Mouse (Mus musculus) testis, adult 2 months (tissue): ENCODE results near the gene Zfp467. TPM values are rescaled to one million over a fixed set of nuclear protein-coding genes. Genes with fewer than 3 reads are reported as not detected.

Experiments used
- H3K27ac ChIP-seq: fragments of 200-500 bp; 2 replicates; pipeline ENCODE4 v1.5.1; 2012; ENCODE audit warnings: low read depth, low read length; ENCODE audit not compliant: control insufficient read depth, insufficient read depth
- H3K27me3 ChIP-seq: fragments of 200-500 bp; 2 replicates; pipeline ENCODE4 v1.6.1; 2012; ENCODE audit warnings: mild to moderate bottlenecking, low read length, moderate library complexity; ENCODE audit not compliant: control insufficient read depth, insufficient read depth
- H3K36me3 ChIP-seq: fragments of 200-500 bp; 2 replicates; pipeline ENCODE4 v1.6.1; 2012; ENCODE audit warnings: mild to moderate bottlenecking, low read length; ENCODE audit not compliant: control insufficient read depth, insufficient read depth
- H3K4me1 ChIP-seq: fragments of 200-500 bp; 2 replicates; pipeline ENCODE4 v1.6.1; 2012; ENCODE audit warnings: low read length; ENCODE audit not compliant: control insufficient read depth, insufficient read depth
- H3K4me3 ChIP-seq: fragments of 200-500 bp; 2 replicates; pipeline ENCODE4 v1.5.1; 2012; ENCODE audit warnings: low read depth, mild to moderate bottlenecking, low read length, moderate library complexity, mixed read lengths; ENCODE audit not compliant: control insufficient read depth
- CTCF ChIP-seq: fragments of 200-500 bp; IDR thresholded peaks from 2 replicates; pipeline ENCODE4 v1.5.1; 2012; ENCODE audit warnings: low read depth, mild to moderate bottlenecking, inconsistent platforms, low read length, moderate library complexity; ENCODE audit not compliant: control insufficient read depth, insufficient read depth, insufficient replicate concordance
- POLR2A ChIP-seq: fragments of 200-500 bp; IDR thresholded peaks from 2 replicates; pipeline ENCODE4 v1.6.1; 2012; ENCODE audit warnings: low read depth, mild to moderate bottlenecking, inconsistent platforms, low read length, moderate library complexity; ENCODE audit not compliant: control insufficient read depth
- polyA plus RNA-seq: library from polyadenylated mRNA; depleted of rRNA; stranded (reverse); fragments of >200 nt; gene quantifications from 2 replicates; pipeline ENCODE4 v1.2.3, GENCODE M21; 2012

The Zfp467 gene
- polyA plus RNA-seq, 1 experiment = 1.4 TPM

GRCm38 (mm10) chr6:48430748-48431147, 14.9 kb downstream of the Zfp467 start:
- Histone ChIP-seq H3K27me3 (no peaks in the 10 kb centered on the region), H3K4me3 (no peak overlapping the region), H3K4me1 (no peaks in the 10 kb centered on the region), H3K36me3 (no peaks in the 10 kb centered on the region), H3K27ac (no peak overlapping the region)
- TF ChIP-seq CTCF = no peak

- TF ChIP-seq POLR2A (no peak), CTCF (no peak)
- no peaks in the 10 kb centered on the region for H3K36me3 ChIP-seq
- H3K4me1 ChIP-seq = no peaks in the 10 kb centered on the region
- no peaks in the 10 kb centered on the region for H3K27me3 ChIP-seq
- H3K4me3 ChIP-seq = no peak overlapping the region
- no peak overlapping the region for H3K27ac ChIP-seq
Measured at GRCm38 (mm10) chr6:48428769-48429557, 16.7 kb downstream of the Zfp467 start.

DNA sequence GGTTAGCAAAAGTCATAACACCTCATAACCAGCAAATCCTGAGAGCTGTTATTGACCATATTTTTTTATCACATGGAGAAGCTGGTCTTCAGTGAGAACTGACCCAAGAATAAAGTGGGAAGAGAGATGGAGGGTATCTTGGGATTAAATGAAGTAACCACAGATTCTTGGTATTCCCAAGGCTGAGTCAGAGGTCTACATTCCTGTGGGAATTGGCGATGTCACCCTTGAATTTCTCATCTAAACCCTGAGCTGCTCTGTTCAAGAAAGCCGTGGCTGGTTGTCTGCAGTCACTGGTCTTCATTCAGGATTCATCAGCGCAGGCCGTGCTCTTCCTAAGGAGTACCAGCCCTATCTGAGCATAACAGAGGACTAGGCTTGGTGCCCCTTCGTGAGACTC, 18.7 kb downstream of the Zfp467 start:
- Histone ChIP-seq H3K27me3 (no peaks in the 10 kb centered on the region), H3K36me3 (no peaks in the 10 kb centered on the region)

GRCm38 (mm10) chr6:48424074-48424473, 21.6 kb downstream of the Zfp467 start:
- no peak overlapping the region for H3K27ac ChIP-seq

More for the DNA sequence above, 18.7 kb downstream of the Zfp467 start:
- TF ChIP-seq POLR2A (no peak), CTCF (no peak)
- Histone ChIP-seq H3K4me3 (no peak overlapping the region), H3K27ac (no peak overlapping the region), H3K4me1 (no peaks in the 10 kb centered on the region)

DNA sequence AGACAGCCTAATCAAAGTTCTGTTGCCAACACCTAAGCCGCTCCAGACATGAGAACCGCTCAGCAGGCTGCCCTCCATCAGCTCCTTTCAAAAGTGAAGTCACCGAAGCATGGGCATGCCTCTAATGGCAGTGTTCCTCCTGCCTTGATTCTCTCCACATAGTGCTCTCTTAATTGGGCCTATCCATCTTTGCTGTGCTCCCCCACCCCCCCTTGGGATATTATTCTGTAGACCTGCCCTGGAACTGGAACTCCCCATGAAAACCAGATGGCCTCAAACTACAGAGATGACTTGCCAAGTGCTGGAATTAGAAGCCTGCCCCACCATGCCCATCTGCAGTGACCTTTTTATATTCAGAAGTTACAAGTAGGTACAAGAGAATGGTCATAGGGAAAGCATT, 22.3 kb downstream of the Zfp467 start:
- no peak overlapping the region for H3K4me3 ChIP-seq
- no peaks in the 10 kb centered on the region for H3K36me3 ChIP-seq
- H3K4me1 ChIP-seq = no peaks in the 10 kb centered on the region
- no peaks in the 10 kb centered on the region for H3K27me3 ChIP-seq
- no peak for TF ChIP-seq CTCF
- no peak for TF ChIP-seq POLR2A
- no peak overlapping the region for H3K27ac ChIP-seq

More at GRCm38 (mm10) chr6:48424074-48424473, 21.6 kb downstream of the Zfp467 start:
- no peaks in the 10 kb centered on the region for H3K27me3 ChIP-seq
- no peak for TF ChIP-seq POLR2A
- TF ChIP-seq CTCF = no peak
- H3K4me1 ChIP-seq = no peaks in the 10 kb centered on the region
- H3K36me3 ChIP-seq = no peaks in the 10 kb centered on the region
- no peak overlapping the region for H3K4me3 ChIP-seq

DNA sequence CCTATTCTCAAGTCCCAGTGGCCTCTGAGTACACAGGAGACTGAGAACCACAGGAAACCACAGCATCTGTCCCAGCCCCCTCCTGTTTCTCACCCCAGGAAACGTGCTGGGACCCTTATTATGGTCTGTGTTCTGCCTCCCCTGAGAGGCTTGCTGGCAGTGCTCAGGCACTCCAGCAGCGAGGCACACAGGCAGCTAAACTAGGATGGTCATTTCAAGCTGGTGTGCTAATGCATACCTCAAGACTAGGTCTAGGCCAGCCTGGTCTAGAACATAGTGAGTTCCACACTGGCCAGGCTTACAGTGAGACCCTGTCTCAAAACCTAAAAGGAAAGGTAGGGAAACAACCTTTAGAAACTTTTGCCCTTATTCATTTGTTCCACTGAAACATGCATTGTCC, 25.0 kb downstream of the Zfp467 start:
- TF ChIP-seq CTCF = no peak
- no peak for TF ChIP-seq POLR2A
- H3K27me3 ChIP-seq = no peaks in the 10 kb centered on the region
- H3K4me3 ChIP-seq = no peak overlapping the region
- no peak overlapping the region for H3K27ac ChIP-seq
- peaks cover 3% of the 10 kb centered on the region for H3K36me3 ChIP-seq
- H3K4me1 ChIP-seq = no peaks in the 10 kb centered on the region

GRCm38 (mm10) chr6:48416486-48416885, 29.1 kb downstream of the Zfp467 start:
- Histone ChIP-seq H3K4me1 (no peaks in the 10 kb centered on the region), H3K36me3 (peaks cover 6% of the 10 kb centered on the region), H3K4me3 (no peak overlapping the region), H3K27ac (no peak overlapping the region), H3K27me3 (no peaks in the 10 kb centered on the region)
- no peak for TF ChIP-seq POLR2A

GRCm38 (mm10) chr6:48415636-48416035, 30.0 kb downstream of the Zfp467 start:
- H3K27ac ChIP-seq = no peak overlapping the region
- H3K4me3 ChIP-seq = no peak overlapping the region
- H3K27me3 ChIP-seq = no peaks in the 10 kb centered on the region
- peak; percentile 18; the same call in 1 of the 2 replicates for TF ChIP-seq POLR2A
- no peak for TF ChIP-seq CTCF
- peaks cover 6% of the 10 kb centered on the region for H3K36me3 ChIP-seq
- H3K4me1 ChIP-seq = no peaks in the 10 kb centered on the region
